Mouse (Mus musculus): ENCODE measurements around the gene Gtf2h3. TPM values are rescaled to one million over a fixed set of nuclear protein-coding genes. Genes with fewer than 3 reads are reported as not detected.

Gtf2h3 gene
- polyA plus RNA-seq, 1 experiment from 2014 or later, result 30.8 TPM

DNA sequence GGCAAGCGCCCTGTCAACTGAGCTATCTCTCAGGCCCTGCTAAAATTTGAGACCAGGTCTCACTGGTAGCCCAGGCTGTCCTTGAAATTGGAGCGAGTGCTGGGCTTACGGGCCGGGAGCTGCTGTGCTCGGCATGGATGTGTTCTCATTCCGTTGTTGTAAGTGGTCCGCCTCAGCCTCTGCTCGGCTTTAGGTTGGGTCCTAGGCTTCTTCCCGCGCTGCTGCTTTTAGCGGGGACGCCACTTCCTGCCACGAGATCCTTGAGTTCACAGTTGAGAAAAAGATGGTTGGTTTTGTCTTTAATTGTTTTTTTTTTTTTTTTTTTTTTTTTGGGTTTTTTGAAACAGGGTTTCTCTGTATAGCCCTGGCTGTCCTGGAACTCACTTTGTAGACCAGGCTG, 58.9 kb downstream of the Gtf2h3 start:
- H3K4me1 ChIP-seq (replicated peaks), result no peaks in the 10 kb centered on the region
- WGBS (ENCODE audit: insufficient replicate concordance), result 90% methylated on average over 13 of the region's 13 CpGs
- no peaks in the 10 kb centered on the region for H3K9me3 ChIP-seq (replicated peaks)
- peaks cover 87% of the 10 kb centered on the region for H3K36me3 ChIP-seq
- no peak overlapping the region for H3K9ac ChIP-seq
- H3K27ac ChIP-seq, result no peak overlapping the region
- DNase-seq, result no peak
- no peaks in the 10 kb centered on the region for H3K27me3 ChIP-seq
- H3K4me2 ChIP-seq, result no peak overlapping the region
- no peak overlapping the region for H3K4me3 ChIP-seq (replicated peaks)
- no peak for ATAC-seq (ENCODE audit: low read depth)

Other genes with a start within 250 kb of the Gtf2h3 start
- 15.2 and 17.1 TPM in 2 replicates for gene Cdk2ap1, start 216.1 kb upstream of the Gtf2h3 start, polyA plus RNA-seq (2015; fragmentation: Nextera tagmentation; extraction: Ambion mirVana)
- 50.7 and 64.9 TPM in 2 replicates for gene Sbno1, start 153.1 kb upstream of the Gtf2h3 start, polyA plus RNA-seq (2015; fragmentation: Nextera tagmentation; extraction: Ambion mirVana)
- 45.4 and 58.4 TPM in 2 replicates for gene Kmt5a, start 139.2 kb upstream of the Gtf2h3 start, polyA plus RNA-seq (2015; fragmentation: Nextera tagmentation; extraction: Ambion mirVana)
- 9.9 and 10.3 TPM in 2 replicates for gene Rilpl2, start 100.8 kb upstream of the Gtf2h3 start, polyA plus RNA-seq (2015; fragmentation: Nextera tagmentation; extraction: Ambion mirVana)
- 14.6 and 15.0 TPM in 2 replicates for gene Snrnp35, start 96.0 kb upstream of the Gtf2h3 start, polyA plus RNA-seq (2015; fragmentation: Nextera tagmentation; extraction: Ambion mirVana)
- 1.9 and 2.5 TPM in 2 replicates for gene Rilpl1, start 47.7 kb upstream of the Gtf2h3 start, polyA plus RNA-seq (2015; fragmentation: Nextera tagmentation; extraction: Ambion mirVana)
- gene Tmed2, start 38.4 kb upstream of the Gtf2h3 start, polyA plus RNA-seq (2015; fragmentation: Nextera tagmentation; extraction: Ambion mirVana), result 366 and 422 TPM in 2 replicates
- 9.4 and 11.0 TPM in 2 replicates for gene Ddx55, start 26.3 kb upstream of the Gtf2h3 start, polyA plus RNA-seq (2015; fragmentation: Nextera tagmentation; extraction: Ambion mirVana)
- 69.8 and 80.8 TPM in 2 replicates for gene Eif2b1, start within 50 bp of the Gtf2h3 start, polyA plus RNA-seq (2015; fragmentation: Nextera tagmentation; extraction: Ambion mirVana)
- 17.9 and 21.8 TPM in 2 replicates for gene Atp6v0a2, start 49.4 kb downstream of the Gtf2h3 start, polyA plus RNA-seq (2015; fragmentation: Nextera tagmentation; extraction: Ambion mirVana)
- not detected in 2 replicates for gene Dnah10, start 145.9 kb downstream of the Gtf2h3 start, polyA plus RNA-seq (2015; fragmentation: Nextera tagmentation; extraction: Ambion mirVana)

Data from liver, embryonic 13.5 days (tissue).